Mouse (Mus musculus): ENCODE measurements around the gene Gcnt2. TPM values are rescaled to one million over a fixed set of nuclear protein-coding genes. Genes with fewer than 3 reads are reported as not detected.
A peak's percentile ranks its signal among the peaks of the same experiment; 100 is the strongest.
"Not testable (repeated sequence)": the region's sequence is repeated elsewhere in the genome, so short reads cannot be mapped to it uniquely, and the experiment has no call there.

Gcnt2 gene
- total RNA-seq, 2 experiments from 2014 or later: 8.9 to 11.8 TPM

GRCm38 (mm10) chr13:40859225-40859624 lies 329 bp upstream of the Gcnt2 start:
- intact Hi-C loops (cut with DNase I): no loop called here
- DNase-seq (ENCODE audit: extremely low spot score in 1 of 2, low spot score in 2 of 2): no peak

GRCm38 (mm10) chr13:40863006-40863405 lies 3.5 kb downstream of the Gcnt2 start:
- intact Hi-C loops (cut with DNase I): no loop called here
- DNase-seq (ENCODE audit: extremely low spot score in 1 of 2, low spot score in 2 of 2): no peak

DNA sequence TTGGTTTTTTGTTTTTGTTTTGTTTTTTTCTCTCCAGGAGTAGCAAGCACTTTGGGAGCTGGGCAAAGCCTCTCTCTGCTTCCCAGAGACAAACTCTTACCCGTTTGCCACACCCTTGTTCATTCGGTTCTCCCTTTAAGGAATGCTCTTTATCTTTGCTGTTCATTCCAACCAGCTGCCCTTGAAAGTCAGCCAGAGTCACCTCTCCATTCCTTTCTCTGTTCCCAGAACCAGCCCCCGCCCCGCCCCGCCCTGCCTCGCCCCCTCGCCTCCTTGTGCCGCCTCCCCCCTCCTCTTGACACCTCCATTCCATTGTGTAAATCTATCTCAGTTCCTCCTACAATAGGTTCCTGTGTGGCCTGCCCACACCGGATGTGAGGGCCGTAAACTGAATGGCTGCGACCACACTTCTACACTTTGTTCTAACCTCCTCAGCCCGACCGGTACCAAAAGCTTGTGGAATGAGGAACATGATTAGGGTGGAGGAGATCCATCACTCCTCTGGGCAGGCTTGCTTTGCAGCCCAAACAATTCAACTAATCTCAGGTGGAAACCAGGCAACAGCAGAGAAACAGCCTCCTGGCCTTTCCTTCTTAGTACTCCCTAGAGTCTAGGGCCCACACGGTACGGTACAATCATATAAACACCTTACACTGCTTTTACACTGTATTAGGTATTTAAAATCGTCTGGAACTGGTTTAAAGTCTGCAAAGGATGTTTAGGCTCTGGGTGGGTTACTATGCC lies 9.5 kb downstream of the Gcnt2 start:
- intact Hi-C loops (cut with DNase I): no loop called here
- DNase-seq (ENCODE audit: extremely low spot score in 1 of 2, low spot score in 2 of 2): no peak

DNA sequence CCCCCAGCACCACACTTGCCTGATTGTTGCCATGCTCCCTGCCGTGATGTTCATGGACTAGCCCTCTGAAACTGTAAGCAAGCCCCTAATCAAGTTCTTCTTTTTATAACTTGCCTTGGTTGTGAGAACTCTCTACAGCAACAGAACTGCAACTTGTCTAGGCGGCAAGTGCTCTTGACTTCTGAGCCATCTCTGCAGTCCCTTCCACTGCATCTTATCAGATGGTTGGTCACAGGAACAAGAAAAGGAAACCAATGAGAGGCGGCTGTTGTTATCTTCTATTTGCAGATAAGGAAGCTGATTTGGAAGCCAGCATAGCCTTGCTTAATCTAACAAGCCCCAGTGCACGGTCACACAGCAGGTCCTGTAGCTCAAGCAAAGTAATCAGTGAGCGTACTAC lies 14.5 kb downstream of the Gcnt2 start:
- intact Hi-C loops (cut with DNase I): no loop called here
- DNase-seq (ENCODE audit: extremely low spot score in 1 of 2, low spot score in 2 of 2): no peak

DNA sequence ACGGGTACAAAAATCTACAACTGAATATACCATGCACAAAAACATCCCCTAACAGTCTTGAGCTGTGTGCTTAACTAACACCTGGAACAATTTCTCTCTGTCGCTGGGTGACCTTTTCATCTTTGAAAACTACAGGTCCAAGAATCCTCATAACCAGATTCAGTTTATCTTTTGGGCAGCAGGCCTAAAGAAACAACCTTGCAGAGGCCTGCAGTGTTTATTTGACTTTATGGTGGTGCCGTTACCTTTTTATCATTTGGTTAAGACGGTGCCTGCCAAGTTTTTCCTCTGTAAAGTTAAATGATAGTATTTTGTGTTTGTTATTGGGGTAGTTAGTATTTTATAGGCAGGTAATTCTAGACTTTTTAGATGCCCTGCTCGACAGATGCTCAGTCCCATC lies 15.9 kb downstream of the Gcnt2 start:
- no peak for DNase-seq (ENCODE audit: extremely low spot score in 1 of 2, low spot score in 2 of 2)
- intact Hi-C loops (cut with DNase I): no loop called here

DNA sequence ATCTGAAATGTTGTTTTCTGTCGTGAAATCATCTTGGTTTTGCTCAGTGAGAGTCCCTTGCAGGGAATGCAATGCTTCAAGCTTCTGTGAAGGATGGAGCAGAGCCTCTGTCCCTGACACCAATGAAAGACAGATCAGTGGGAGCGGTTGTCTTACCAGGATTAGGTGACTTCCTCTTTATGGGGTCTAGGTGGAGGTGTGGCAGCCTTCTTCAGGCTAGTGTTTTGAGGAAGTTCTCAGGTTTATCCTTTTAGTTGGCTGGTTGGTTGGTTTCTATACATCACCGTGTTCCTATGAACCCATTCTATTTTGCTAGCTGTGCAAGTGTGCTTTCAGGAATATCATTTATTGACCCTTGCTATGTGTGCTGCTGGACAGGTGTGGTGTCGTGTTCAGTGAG lies 18.0 kb downstream of the Gcnt2 start:
- DNase-seq (ENCODE audit: extremely low spot score in 1 of 2, low spot score in 2 of 2): no peak
- intact Hi-C loops (cut with DNase I): no loop called here

DNA sequence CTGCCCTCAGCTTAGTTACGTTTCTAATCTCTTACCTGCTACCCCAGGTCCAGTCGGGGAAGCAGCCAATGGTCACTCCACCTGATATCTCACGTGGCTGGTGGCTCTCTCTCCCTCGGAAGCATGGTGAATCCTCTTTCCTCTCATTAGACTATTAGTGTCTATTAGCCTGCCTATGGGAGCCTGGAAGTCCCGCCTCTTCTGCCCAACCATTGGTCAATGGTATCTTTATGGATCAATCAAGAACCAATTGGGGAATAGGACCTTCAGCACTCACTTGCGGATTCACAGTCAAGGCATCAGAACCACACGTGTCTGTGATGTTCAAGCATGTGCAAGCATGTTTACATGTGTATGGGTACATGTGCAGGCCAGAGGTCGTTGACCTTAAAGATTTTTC lies 21.0 kb downstream of the Gcnt2 start:
- DNase-seq (ENCODE audit: extremely low spot score in 1 of 2, low spot score in 2 of 2): no peak
- intact Hi-C loops (cut with DNase I): no loop called here

GRCm38 (mm10) chr13:40882606-40883005 lies 23.1 kb downstream of the Gcnt2 start:
- no peak for DNase-seq (ENCODE audit: extremely low spot score in 1 of 2, low spot score in 2 of 2)
- intact Hi-C loops (cut with DNase I): no loop called here

GRCm38 (mm10) chr13:40883903-40884302 lies 24.3 kb downstream of the Gcnt2 start:
- no peak for DNase-seq (ENCODE audit: extremely low spot score in 1 of 2, low spot score in 2 of 2)
- intact Hi-C loops (cut with DNase I): no loop called here

- intact Hi-C loops (cut with DNase I): no loop called here
- DNase-seq (ENCODE audit: extremely low spot score in 1 of 2, low spot score in 2 of 2): no peak
Observed at GRCm38 (mm10) chr13:40884878-40885277, 25.3 kb downstream of the Gcnt2 start.

- no peak for DNase-seq (ENCODE audit: extremely low spot score in 1 of 2, low spot score in 2 of 2)
- intact Hi-C loops (cut with DNase I): no loop called here
Observed at GRCm38 (mm10) chr13:40885935-40886642, 26.5 kb downstream of the Gcnt2 start.

GRCm38 (mm10) chr13:40886643-40887381 lies 27.3 kb downstream of the Gcnt2 start:
- intact Hi-C loops (cut with DNase I): no loop called here
- DNase-seq (ENCODE audit: extremely low spot score in 1 of 2, low spot score in 2 of 2): no peak

DNA sequence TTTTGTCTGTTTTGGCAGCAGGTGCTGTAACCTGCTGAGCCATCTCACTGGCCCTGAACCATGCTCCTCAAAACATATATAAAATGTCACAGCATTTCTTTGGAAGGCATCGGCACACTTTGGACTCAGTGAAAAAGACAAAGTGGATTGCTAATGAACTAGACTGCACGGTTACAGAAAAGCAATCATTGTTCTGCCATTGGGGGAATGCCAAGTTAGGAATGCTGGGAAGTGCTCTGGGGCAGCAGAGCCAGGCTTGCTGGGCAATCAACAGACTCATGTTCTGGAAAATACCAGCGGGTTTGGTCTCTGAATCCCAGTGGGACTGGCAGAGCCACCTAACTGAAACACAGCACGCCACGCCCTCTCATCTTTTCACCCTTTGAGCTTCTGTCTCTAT lies 31.0 kb downstream of the Gcnt2 start:
- peak in 1 of 2 experiments; percentile 42 for DNase-seq (ENCODE audit: extremely low spot score in 1 of 2, low spot score in 2 of 2)
- intact Hi-C loops (cut with DNase I): no loop called here

DNA sequence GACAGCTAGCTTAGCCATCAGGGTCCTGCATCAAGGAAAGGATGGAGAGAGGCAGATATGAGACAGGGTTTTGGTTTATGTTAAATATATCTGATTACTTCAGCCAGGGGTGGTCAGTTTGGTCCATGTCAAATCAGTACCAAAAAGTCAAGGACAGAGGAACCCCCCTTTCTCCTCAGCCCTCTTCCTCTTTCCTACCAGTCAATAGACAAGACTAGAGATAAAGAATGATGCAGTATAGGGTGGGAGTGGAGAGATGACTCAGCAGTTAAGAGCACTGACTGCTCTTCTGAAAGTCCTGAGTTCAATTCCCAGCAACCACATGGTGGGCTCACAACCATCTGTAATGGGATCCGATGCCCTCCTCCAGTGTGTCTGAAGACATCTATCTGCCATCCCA lies 31.8 kb downstream of the Gcnt2 start:
- DNase-seq (ENCODE audit: extremely low spot score in 1 of 2, low spot score in 2 of 2); intact Hi-C loops (cut with DNase I): not testable (repeated sequence)

GRCm38 (mm10) chr13:40892043-40892442 lies 32.5 kb downstream of the Gcnt2 start:
- intact Hi-C loops (cut with DNase I): no loop called here
- no peak for DNase-seq (ENCODE audit: extremely low spot score in 1 of 2, low spot score in 2 of 2)

GRCm38 (mm10) chr13:40892547-40892946 lies 33.0 kb downstream of the Gcnt2 start:
- intact Hi-C loops (cut with DNase I): no loop called here
- no peak for DNase-seq (ENCODE audit: extremely low spot score in 1 of 2, low spot score in 2 of 2)

DNA sequence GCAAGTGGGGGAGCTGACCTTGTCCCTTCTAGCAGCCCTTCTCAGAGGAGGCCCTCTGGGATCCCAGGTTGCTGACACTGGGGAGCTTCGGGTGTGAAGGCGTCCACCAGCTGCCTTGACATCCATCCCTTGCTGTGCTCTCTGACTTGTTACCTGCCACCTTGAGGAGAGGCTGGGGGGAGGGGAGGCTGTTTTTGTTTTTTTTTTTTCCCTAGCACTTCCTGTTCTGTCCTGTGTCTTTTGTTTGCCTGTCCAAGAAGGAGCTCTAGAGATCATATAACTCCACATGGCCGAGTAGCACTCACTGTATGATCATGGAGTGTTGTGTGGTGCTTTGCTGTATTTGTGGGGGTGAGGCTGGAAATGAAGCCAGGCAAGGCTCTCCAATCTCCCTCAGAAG lies 34.0 kb downstream of the Gcnt2 start:
- intact Hi-C loops (cut with DNase I): no loop called here
- DNase-seq (ENCODE audit: extremely low spot score in 1 of 2, low spot score in 2 of 2): no peak

GRCm38 (mm10) chr13:40898049-40898690 lies 38.6 kb downstream of the Gcnt2 start:
- DNase-seq (ENCODE audit: extremely low spot score in 1 of 2, low spot score in 2 of 2); intact Hi-C loops (cut with DNase I): not testable (repeated sequence)

GRCm38 (mm10) chr13:40898698-40899097 lies 39.1 kb downstream of the Gcnt2 start:
- intact Hi-C loops (cut with DNase I): no loop called here
- DNase-seq (ENCODE audit: extremely low spot score in 1 of 2, low spot score in 2 of 2): no peak
